Mouse (Mus musculus) neural tube, embryonic 14.5 days (tissue): ENCODE measurements around the gene Itgb4. TPM values are rescaled to one million over a fixed set of nuclear protein-coding genes. Genes with fewer than 3 reads are reported as not detected.

Experiments used
- ATAC-seq: fragments of 200-750 bp; cut with Nextera tagmentation; 2 replicates; pipeline ENCODE4 v1.8.0; 2017; ENCODE audit warnings: low read depth, mild to moderate bottlenecking, moderate TSS enrichment, moderate library complexity
- H3K27ac ChIP-seq: fragments of 300-500 bp; sonication (generic); 2 replicates; pipeline ENCODE4 v1.5.1; 2014; ENCODE audit warnings: low read depth, mild to moderate bottlenecking, control low read depth, low read length, moderate library complexity, mixed read lengths
- H3K27me3 ChIP-seq: fragments of 300-500 bp; sonication (generic); 2 replicates; pipeline ENCODE4 v1.6.1; 2014; ENCODE audit warnings: low read length; ENCODE audit not compliant: control insufficient read depth, insufficient read depth
- H3K36me3 ChIP-seq: fragments of 300-500 bp; sonication (generic); 2 replicates; pipeline ENCODE4 v1.6.1; 2014; ENCODE audit warnings: low read length, mixed read lengths; ENCODE audit not compliant: control insufficient read depth, insufficient read depth
- H3K4me1 ChIP-seq: fragments of 300-500 bp; sonication (generic); 2 replicates; pipeline ENCODE4 v1.6.1; 2014; ENCODE audit warnings: low read length; ENCODE audit not compliant: control insufficient read depth, insufficient read depth
- H3K4me2 ChIP-seq: fragments of 300-500 bp; sonication (generic); 2 replicates; pipeline ENCODE4 v1.6.1; 2014; ENCODE audit warnings: mild to moderate bottlenecking, low read depth, low read length, control low read depth
- H3K4me3 ChIP-seq: fragments of 300-500 bp; sonication (generic); 2 replicates; pipeline ENCODE4 v1.5.1; 2014; ENCODE audit warnings: low read depth, low read length, control low read depth, mixed read lengths
- H3K9ac ChIP-seq: fragments of 300-500 bp; sonication (generic); replicated peaks from 2 replicates; pipeline ENCODE4 v1.6.1; 2014; ENCODE audit warnings: low read depth, mild to moderate bottlenecking, control low read depth, low read length, mixed read lengths
- H3K9me3 ChIP-seq: fragments of 300-500 bp; sonication (generic); 2 replicates; pipeline ENCODE4 v1.6.1; 2016; ENCODE audit warnings: low read length; ENCODE audit not compliant: control insufficient read depth
- WGBS: fragments of 180-500 bp; shearing (Covaris S2); extraction: QIAGEN DNeasy Blood & Tissue Kit; methylation state at CpG from one replicate; pipeline ENCODE4 v1.1.7; 2014; 5-methylcytosine and 5-hydroxymethylcytosine counted together
- polyA plus RNA-seq: library from polyadenylated mRNA; unstranded; fragments of >200 nt; fragmentation: Nextera tagmentation; extraction: Ambion mirVana; gene quantifications from 2 replicates; pipeline ENCODE4 v1.2.1, GENCODE M21; 2014

The Itgb4 gene
- polyA plus RNA-seq, 1 experiment from 2014 or later, result 1.6 TPM

DNA sequence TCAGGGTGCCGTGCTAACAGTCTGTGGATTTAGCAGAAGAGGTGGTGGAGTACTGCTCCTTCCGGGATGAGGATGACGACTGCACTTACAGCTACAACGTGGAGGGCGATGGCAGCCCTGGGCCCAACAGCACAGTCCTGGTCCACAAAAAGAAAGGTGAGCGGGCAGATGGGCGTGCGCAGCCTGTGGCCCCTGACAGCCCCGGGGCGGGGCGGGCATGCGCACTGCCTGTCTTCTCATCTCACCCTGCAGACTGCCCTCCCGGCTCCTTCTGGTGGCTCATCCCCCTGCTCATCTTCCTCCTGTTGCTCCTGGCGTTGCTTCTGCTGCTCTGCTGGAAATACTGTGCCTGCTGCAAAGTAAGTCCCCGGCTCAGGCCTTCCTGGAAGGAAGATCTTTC, 15.2 kb downstream of the Itgb4 start:
- Histone ChIP-seq H3K4me3 (no peak overlapping the region), H3K4me1 (no peaks in the 10 kb centered on the region), H3K4me2 (no peak overlapping the region), H3K9ac (no peak overlapping the region), H3K36me3 (no peaks in the 10 kb centered on the region), H3K27ac (no peak overlapping the region), H3K9me3 (no peaks in the 10 kb centered on the region), H3K27me3 (no peaks in the 10 kb centered on the region)
- 29% methylated on average over 15 of the region's 15 CpGs for WGBS
- no peak for ATAC-seq

DNA sequence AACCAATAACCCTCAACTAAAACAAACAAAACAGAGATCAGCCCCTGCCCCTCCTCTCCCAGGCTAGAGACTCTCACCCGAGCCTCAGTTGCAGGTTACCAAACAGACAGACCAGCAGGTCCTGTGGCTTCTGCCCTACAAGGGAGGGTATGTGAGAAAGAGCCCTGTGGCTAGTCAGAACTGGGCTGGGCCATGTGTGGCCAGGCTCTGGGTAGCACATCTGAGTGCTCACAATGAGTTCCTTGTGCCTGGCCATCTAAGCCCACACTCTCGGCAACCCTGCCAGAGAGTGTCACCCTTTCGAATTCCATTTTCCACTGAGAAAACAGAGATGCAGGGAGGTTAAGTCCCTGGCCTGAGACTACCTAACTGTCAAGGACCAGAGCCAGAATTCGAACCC, 17.6 kb downstream of the Itgb4 start:
- Histone ChIP-seq H3K36me3 (no peaks in the 10 kb centered on the region), H3K9ac (no peak overlapping the region), H3K27me3 (no peaks in the 10 kb centered on the region), H3K4me1 (no peaks in the 10 kb centered on the region), H3K4me3 (no peak overlapping the region), H3K4me2 (no peak overlapping the region), H3K9me3 (no peaks in the 10 kb centered on the region), H3K27ac (no peak overlapping the region)
- no peak for ATAC-seq
- 62% methylated on average over 4 of the region's 4 CpGs for WGBS

DNA sequence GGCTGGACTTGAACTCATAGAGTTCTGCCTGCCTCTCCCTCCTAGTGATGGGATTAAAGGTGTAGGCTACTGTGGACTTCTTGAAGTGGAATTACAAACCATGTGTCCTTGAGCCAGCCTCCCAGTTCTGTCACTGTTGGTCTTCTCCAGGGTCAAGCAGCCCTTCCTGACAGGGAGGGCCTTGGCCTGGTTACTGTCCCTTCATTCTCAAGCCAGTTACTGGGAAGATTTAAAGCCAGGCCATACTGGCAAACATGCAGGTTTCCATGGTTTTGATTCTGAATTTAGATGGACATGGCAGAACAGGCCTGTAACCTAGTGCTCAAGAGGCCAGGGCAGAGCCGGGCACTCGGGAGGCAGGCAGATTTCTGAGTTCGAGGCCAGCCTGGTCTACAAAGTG, 20.7 kb downstream of the Itgb4 start:
- no peak for ATAC-seq

DNA sequence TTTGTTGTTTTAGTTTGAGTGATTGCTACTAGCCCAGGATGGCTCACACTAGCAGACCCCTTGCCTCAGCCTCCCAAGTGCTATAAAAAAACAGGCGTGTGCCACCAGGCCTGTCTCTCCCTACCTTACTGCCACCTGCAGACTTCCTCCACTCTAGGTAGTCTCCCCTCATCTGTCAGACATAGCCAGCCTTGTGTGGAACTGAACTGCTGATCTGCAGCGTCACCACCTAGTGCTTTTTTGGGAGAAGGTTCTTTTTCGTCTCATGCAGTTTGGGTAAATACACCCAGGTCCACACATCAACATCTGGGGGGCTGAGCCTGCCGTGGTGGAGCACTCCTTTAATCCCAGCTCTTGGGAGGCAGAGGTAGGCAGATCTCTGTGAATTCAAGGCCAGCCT, 22.5 kb downstream of the Itgb4 start:
- Histone ChIP-seq H3K9me3 (no peaks in the 10 kb centered on the region), H3K27ac (no peak overlapping the region), H3K27me3 (no peaks in the 10 kb centered on the region), H3K4me1 (no peaks in the 10 kb centered on the region), H3K9ac (no peak overlapping the region), H3K4me2 (no peak overlapping the region), H3K4me3 (no peak overlapping the region), H3K36me3 (no peaks in the 10 kb centered on the region)
- 79% methylated on average over 4 of the region's 4 CpGs for WGBS
- ATAC-seq, result no peak

More for the DNA sequence above, 20.7 kb downstream of the Itgb4 start:
- 95% methylated on average over 3 of the region's 3 CpGs for WGBS
- Histone ChIP-seq H3K27ac (no peak overlapping the region), H3K36me3 (no peaks in the 10 kb centered on the region), H3K4me1 (no peaks in the 10 kb centered on the region), H3K27me3 (no peaks in the 10 kb centered on the region), H3K4me3 (no peak overlapping the region), H3K4me2 (no peak overlapping the region), H3K9ac (no peak overlapping the region), H3K9me3 (no peaks in the 10 kb centered on the region)

DNA sequence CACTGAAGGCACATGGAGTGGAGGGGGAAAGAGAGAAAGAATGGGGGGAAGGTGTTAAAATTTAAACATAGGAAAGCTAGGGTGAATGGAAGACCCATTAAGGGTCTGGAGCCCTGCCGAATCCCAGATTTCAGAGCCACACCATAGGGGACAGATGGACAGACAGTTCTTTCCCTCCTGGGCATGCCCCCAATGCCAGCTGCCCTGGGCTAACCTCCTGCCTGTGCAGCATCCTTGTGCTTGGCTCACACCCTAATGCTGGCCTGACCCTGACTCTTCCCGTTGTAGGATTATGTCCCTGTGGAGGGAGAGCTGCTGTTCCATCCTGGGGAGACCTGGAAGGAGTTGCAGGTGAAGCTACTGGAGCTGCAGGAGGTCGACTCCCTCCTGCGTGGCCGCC, 23.2 kb downstream of the Itgb4 start:
- no peak for ATAC-seq
- Histone ChIP-seq H3K4me2 (no peak overlapping the region), H3K9me3 (no peaks in the 10 kb centered on the region), H3K36me3 (no peaks in the 10 kb centered on the region), H3K4me1 (no peaks in the 10 kb centered on the region), H3K27me3 (no peaks in the 10 kb centered on the region), H3K9ac (0 out of 2 replicates have a peak overlapping the region, but pooled peaks have one; percentile 7), H3K27ac (no peak overlapping the region), H3K4me3 (no peak overlapping the region)
- WGBS, result 65% methylated on average over 5 of the region's 5 CpGs

DNA sequence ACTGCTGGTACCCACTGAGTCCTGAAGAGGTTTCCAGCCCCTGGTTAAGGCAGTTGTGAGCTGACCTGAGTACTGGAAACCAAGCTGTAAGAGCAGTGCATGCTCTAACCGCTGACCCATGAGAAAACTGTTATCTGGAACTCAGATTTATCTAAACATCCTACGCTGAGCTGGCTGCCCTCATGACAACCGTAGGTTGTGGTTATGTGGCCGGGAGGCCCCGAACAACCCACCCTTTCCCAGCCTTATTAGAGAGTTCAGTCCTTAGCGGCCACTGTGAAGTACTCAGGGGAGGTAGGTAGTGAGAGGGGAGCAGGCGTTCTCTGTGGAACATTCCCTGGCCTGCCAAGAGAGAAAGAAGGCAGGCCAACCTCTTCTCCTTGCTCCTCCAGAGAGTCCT, 24.5 kb downstream of the Itgb4 start:
- Histone ChIP-seq H3K4me2 (no peak overlapping the region), H3K4me1 (no peaks in the 10 kb centered on the region), H3K9ac (no peak overlapping the region), H3K4me3 (no peak overlapping the region), H3K36me3 (no peaks in the 10 kb centered on the region), H3K27me3 (no peaks in the 10 kb centered on the region), H3K9me3 (no peaks in the 10 kb centered on the region), H3K27ac (no peak overlapping the region)
- no peak for ATAC-seq
- 81% methylated on average over 7 of the region's 7 CpGs for WGBS

DNA sequence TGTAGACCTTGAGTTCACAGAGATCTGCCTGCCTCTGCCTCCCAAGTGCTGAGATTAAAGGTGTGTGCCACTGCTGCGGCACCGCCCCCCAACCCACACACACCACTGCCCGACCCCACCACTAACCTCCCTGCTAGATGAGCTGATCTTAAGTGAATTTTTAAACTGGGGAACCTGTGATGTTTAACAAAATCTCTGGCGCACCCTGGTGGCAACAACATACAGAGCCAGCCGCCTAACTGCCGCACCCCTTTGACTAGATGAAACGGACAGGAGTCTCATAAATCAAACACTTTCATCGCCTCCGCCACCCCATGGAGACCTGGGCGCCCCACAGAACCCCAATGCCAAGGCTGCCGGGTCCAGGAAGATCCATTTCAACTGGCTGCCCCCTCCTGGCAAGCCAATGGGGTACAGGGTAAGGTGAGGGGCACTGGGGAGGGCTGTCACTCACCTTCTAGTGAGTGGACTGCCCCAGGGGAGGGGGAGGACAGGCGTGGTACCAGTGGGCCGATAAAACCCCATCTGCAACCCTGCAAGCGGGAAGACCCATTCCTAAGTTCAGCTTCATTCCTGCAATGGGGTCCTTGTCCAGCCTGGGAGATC, 25.1 kb downstream of the Itgb4 start:
- no peaks in the 10 kb centered on the region for H3K27me3 ChIP-seq
- no peak overlapping the region for H3K4me3 ChIP-seq
- H3K4me2 ChIP-seq, result no peak overlapping the region
- no peaks in the 10 kb centered on the region for H3K9me3 ChIP-seq
- ATAC-seq, result no peak
- peaks cover 5% of the 10 kb centered on the region; the same call in 1 of the 2 replicates for H3K4me1 ChIP-seq
- H3K9ac ChIP-seq, result no peak overlapping the region
- WGBS, result 17% methylated on average over 14 of the region's 14 CpGs
- H3K27ac ChIP-seq, result no peak overlapping the region
- H3K36me3 ChIP-seq, result no peaks in the 10 kb centered on the region

DNA sequence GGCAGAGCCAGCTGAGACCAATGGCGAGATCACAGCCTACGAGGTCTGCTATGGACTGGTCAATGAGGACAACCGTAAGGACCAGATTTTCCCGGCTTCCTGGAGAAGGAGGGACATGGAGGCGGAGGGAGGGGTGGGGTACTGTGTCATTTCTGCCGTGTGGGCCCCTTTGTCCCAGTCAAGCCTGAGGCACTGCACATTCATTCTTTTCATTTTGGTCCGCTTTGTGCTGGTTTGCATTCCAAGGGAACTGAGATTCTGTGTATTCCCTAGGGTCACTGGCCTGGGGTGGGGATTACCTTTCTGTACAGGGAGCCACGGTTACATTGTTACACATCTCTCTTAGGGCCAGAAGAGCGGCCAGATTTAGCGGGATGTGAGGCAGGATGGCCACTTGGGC, 26.1 kb downstream of the Itgb4 start:
- Histone ChIP-seq H3K9me3 (no peaks in the 10 kb centered on the region), H3K9ac (no peak overlapping the region), H3K27me3 (no peaks in the 10 kb centered on the region), H3K27ac (no peak overlapping the region), H3K4me1 (peaks cover 13% of the 10 kb centered on the region), H3K4me2 (no peak overlapping the region), H3K4me3 (no peak overlapping the region), H3K36me3 (no peaks in the 10 kb centered on the region)
- no peak for ATAC-seq
- WGBS, result 44% methylated on average over 10 of the region's 10 CpGs

DNA sequence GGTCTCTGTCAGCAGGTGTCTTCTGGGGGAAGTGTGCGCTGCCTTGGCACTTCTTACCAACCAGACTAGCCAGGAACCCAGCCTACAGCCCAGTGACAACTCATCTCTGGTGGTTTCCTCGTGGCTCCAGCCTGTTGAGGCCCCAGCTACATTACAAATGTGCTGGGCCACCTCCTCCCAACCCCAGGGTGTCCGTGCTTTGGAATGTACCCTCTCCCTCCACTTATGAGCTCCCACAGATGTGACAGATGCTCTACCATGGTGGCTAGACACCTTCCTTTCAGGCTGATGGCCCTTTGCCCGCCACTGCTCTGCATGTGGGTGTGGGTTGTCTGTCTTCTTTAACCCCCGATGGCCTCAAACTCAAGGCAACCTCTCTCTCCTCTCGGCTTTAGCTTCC, 27.2 kb downstream of the Itgb4 start:
- Histone ChIP-seq H3K36me3 (no peaks in the 10 kb centered on the region), H3K4me1 (peaks cover 13% of the 10 kb centered on the region), H3K27me3 (no peaks in the 10 kb centered on the region), H3K27ac (no peak overlapping the region), H3K4me3 (no peak overlapping the region), H3K4me2 (no peak overlapping the region), H3K9ac (no peak overlapping the region), H3K9me3 (no peaks in the 10 kb centered on the region)
- 71% methylated on average over 6 of the region's 6 CpGs for WGBS
- no peak for ATAC-seq
